Mouse (Mus musculus): ENCODE results near the gene Ddx42.
"Not testable (repeated sequence)": the region's sequence is repeated elsewhere in the genome, so short reads cannot be mapped to it uniquely, and the experiment has no call there.

Gene Ddx42

DNA sequence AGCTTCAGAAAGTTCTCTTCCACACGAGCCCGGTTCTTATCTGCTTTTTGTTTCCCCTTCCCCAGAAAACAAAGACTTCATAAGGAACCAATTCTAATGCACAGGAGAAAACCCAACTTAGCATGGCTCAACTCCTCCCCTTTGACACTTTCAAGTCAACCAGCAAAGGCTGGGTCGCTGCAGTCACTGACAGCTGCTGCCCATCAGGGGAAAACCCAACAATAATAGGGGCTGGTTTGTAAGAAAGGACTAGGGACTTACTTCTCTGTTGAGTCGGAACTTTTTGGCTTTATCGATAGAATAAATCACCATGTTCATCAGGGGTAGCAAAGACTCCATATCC is 14.6 kb upstream of the Ddx42 start, which contains the start of gene Strada:
Gene Strada, minus strand, starts transcription at position 46 of the 343 bp plus-strand sequence.
- DNase-seq, result no peak

DNA sequence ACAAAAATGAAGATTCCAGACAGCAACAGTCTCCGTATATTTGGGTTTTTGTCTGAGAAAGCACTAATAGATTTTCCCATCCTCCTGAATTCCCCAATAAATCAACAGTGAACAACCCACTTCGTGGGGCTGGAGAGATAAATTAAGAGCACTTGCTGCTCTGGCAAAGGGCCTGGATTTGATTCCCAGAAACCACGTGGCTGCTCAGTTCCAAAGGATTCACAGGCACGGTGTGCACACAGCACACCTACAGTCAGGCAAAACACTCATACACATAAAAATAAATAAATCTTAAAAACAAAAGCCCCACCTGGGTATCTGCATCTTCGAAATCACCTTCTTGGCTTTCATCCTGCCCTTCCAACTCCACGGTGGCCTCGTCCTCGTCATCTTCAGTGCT is 4.0 kb upstream of the Ddx42 start:
- DNase-seq, result no peak

GRCm38 (mm10) chr11:106214856-106215255 is 1.9 kb upstream of the Ddx42 start:
- no peak for DNase-seq

GRCm38 (mm10) chr11:106215450-106215859 is 1.3 kb upstream of the Ddx42 start:
- no peak for DNase-seq

- peak; percentile 99 for DNase-seq
Observed at GRCm38 (mm10) chr11:106215927-106216729, 598 bp upstream of the Ddx42 start, which contains the start of gene Ccdc47. Gene Ccdc47, minus strand, starts transcription at chr11:106216344.

- no peak for DNase-seq
Observed at GRCm38 (mm10) chr11:106220603-106221002, 3.9 kb downstream of the Ddx42 start.

GRCm38 (mm10) chr11:106233978-106234377 is 17.3 kb downstream of the Ddx42 start:
- not testable (repeated sequence) for DNase-seq

GRCm38 (mm10) chr11:106246834-106247233 is 30.1 kb downstream of the Ddx42 start:
- DNase-seq, result peak; percentile 26

DNA sequence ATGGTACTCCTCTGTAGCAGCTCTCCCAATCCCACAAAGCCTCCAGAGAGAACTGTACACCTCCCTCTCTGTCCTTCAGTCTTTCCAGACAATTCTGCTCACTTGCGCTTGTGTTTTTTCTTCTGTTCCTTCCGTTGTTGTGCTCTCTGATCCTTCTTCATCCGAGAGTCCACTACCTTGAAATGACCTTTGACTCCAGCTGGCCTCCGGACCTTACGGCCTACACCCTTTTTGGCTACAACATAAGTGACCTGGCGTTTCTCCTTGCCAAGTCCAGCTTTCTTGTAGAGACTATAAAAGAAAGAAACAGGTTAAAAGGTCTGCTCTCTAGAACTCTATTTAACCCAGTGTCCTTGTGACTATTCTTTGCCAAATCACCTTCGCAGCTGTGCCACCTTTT is 32.6 kb downstream of the Ddx42 start:
- DNase-seq, result no peak

- no peak for DNase-seq
Observed at GRCm38 (mm10) chr11:106254767-106255166, 38.0 kb downstream of the Ddx42 start.

- DNase-seq, result no peak
Observed at GRCm38 (mm10) chr11:106255174-106255573, 38.4 kb downstream of the Ddx42 start.

- DNase-seq, result peak; percentile 98
Observed at GRCm38 (mm10) chr11:106255685-106256451, 39.1 kb downstream of the Ddx42 start, which contains the start of the genes Ftsj3 and Psmc5. Gene Ftsj3, minus strand, starts transcription at chr11:106256079. Gene Psmc5, plus strand, starts transcription at chr11:106256154.

- DNase-seq, result no peak
Observed at GRCm38 (mm10) chr11:106256775-106257174, 40.0 kb downstream of the Ddx42 start.

GRCm38 (mm10) chr11:106260826-106261450 is 44.2 kb downstream of the Ddx42 start:
- DNase-seq, result no peak

DNA sequence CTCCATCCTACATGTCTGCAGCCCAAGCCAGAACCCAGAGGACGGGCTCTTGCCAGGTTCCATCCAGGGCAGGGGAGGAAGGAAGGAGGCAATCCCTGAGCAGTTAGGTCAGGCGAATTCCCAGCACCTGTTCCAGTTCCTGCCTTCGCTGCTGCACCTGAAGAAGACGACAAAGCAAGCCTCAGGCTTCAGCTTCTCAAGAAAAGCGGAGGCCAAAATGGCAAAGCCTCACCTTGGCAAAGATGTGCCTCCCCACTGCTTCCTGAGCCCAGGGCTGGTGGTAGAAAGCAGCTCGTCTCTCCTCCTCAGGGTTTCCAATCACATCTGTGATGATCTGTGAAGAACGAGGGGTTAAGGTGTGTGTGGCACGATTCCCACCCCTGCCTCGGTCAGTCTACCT is 47.2 kb downstream of the Ddx42 start:
- no peak for DNase-seq

GRCm38 (mm10) chr11:106264988-106265387 is 48.3 kb downstream of the Ddx42 start:
- no peak for DNase-seq

DNA sequence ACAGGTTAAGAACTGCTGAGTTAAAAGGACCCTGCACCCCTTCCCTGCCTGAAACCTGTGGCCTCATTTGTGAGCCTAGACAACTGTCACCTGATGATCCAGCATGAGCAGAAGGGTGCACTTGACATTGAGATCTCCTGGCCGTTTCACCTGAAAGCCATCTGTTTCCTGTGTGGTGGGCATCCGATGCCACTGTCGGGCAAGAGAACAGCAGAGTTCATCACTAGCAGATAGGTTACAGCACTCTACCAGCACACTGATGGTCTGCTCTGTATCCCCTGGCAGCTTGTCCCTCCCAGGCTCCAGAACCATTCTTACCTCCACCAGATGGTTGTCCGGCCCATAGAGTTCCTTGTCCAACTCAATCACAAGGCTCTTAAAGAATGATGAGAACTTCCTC is 48.8 kb downstream of the Ddx42 start:
- no peak for DNase-seq

- no peak for DNase-seq
Observed at GRCm38 (mm10) chr11:106266431-106266830, 49.7 kb downstream of the Ddx42 start.

GRCm38 (mm10) chr11:106267311-106267852 is 50.7 kb downstream of the Ddx42 start:
- peak; percentile 18 for DNase-seq

GRCm38 (mm10) chr11:106267871-106268270 is 51.1 kb downstream of the Ddx42 start:
- peak; percentile 29 for DNase-seq

DNA sequence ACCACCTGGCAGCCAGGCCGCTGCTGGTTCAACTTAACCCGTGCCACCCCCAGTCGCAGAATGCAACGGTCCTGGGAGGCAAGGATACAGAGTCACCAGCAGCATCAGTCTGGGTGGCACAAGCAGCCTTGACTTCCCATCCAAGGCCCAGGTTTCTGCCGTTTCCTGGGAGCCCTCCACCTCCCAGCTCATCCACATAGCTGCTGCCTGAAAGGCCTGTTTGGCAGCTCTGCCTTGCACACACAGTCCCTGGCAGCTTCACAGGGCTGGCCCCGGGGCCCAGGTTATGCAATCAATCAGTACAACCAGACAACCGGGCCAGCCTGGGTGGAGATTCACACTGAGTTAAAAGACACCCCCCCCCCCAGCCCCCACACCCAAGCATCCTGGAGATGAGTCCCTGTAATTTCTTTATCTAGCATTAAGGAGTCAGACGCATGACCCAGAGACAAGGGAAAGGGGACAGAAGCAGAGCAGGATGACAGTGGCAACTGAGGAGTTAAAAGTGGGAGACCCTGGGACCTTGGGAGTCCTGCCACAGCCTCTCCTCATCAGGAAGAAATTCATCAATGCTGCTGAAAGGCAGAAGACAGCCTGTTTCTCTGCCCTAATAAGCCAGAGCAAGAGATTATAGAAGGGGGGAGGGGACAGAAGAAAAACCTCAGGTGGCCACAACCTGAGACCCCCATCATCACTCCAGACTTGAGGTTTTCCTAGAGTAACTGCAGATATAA is 51.8 kb downstream of the Ddx42 start:
- DNase-seq, result peak; percentile 54

DNA sequence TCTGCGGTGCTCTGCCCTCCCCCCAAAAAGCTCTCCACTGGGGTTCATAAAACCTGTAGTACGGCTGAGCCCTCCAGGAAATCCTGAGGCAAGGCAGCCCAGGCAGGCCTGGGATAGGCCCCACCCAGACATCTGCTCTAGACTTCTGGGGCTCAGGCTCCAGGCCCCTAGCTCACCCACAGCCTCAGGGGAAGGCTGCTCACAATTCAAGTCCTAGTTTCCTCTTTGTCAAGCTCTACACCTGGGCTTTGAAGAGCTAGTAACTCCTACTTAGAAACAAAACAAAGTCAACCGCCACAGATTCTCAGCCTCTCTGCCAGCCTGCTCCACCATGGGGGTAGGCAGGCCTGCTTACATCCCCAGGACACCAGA is 52.3 kb downstream of the Ddx42 start:
- DNase-seq, result peak; percentile 64
